Comparison of ENCODE assay signal across 8 mouse cellular contexts in genomic region chr1:80213826-80214225, GRCm38 (mm10). TPM values are rescaled to one million over a fixed set of nuclear protein-coding genes. Genes with fewer than 3 reads are reported as not detected.
A peak's percentile ranks its signal among the peaks of the same experiment; 100 is the strongest.
DNase-seq lines count a peak whose midpoint lies in the region; ATAC-seq lines count a peak whose summit lies in the region.
"Had no signal": no experiment of that assay in that cellular context is flagged by ENCODE, and none has a peak within 500 bp of the region (broad histone marks: within the 10 kb centered on the region; RNA-seq: fewer than 3 reads in every experiment).

No protein-coding gene starts in this region.

- no peaks in the 10 kb centered on the region for H3K27me3 ChIP-seq in midbrain, embryonic 16.5 days (ENCODE audit: control insufficient read depth, insufficient read depth, low read depth, low read length)
- H3K27me3 ChIP-seq: liver, embryonic 15.5 days had no signal

- H3K4me1 ChIP-seq in midbrain, embryonic 16.5 days (ENCODE audit: control insufficient read depth, insufficient read depth, low read length), result no peaks in the 10 kb centered on the region
- H3K4me1 ChIP-seq: liver, embryonic 15.5 days had no signal

- H3K27ac ChIP-seq in midbrain, embryonic 16.5 days (ENCODE audit: low read length), result no peak overlapping the region
- H3K27ac ChIP-seq: liver, embryonic 15.5 days had no signal

- ATAC-seq in granulocyte monocyte progenitor cell, adult 5-6 weeks (replicated peaks; ENCODE audit: poor library complexity, severe bottlenecking), result peak; percentile 82
- ATAC-seq in midbrain, embryonic 16.5 days, result no peak

- peak; percentile 20 to 22 for DNase-seq in spleen, postnatal 36 days (ENCODE audit: low spot score in 2 of 2)
- no peak for DNase-seq in spleen, postnatal 4 days (ENCODE audit: low spot score in 2 of 2)
- peak; percentile 13 to 28 for DNase-seq in kidney, postnatal 36 days
- peak; percentile 11 for DNase-seq in thymus, postnatal 25 days
- no peak for DNase-seq in spleen, adult 18-20 months

- no peak overlapping the region for H3K4me2 ChIP-seq in midbrain, embryonic 16.5 days (ENCODE audit: low read length)
- H3K4me2 ChIP-seq: liver, embryonic 15.5 days had no signal

- H3K4me3 ChIP-seq in midbrain, embryonic 16.5 days (ENCODE audit: low read depth, low read length), result no peak overlapping the region
- H3K4me3 ChIP-seq: liver, embryonic 15.5 days had no signal

- 82% methylated on average over 9 of the region's 9 CpGs for WGBS in midbrain, embryonic 16.5 days

- H3K36me3 ChIP-seq in midbrain, embryonic 16.5 days (ENCODE audit: control insufficient read depth, insufficient read depth, low read length), result no peaks in the 10 kb centered on the region
- H3K36me3 ChIP-seq: liver, embryonic 15.5 days had no signal

- no peaks in the 10 kb centered on the region for H3K9me3 ChIP-seq in midbrain, embryonic 16.5 days (replicated peaks; ENCODE audit: control insufficient read depth, low read length, poor library complexity, severe bottlenecking)
- H3K9me3 ChIP-seq: liver, embryonic 15.5 days had no signal

- no peak overlapping the region for H3K9ac ChIP-seq in midbrain, embryonic 16.5 days (ENCODE audit: low read depth, low read length)
- H3K9ac ChIP-seq: liver, embryonic 15.5 days had no signal

RNA-seq across cellular contexts. Expression of gene Fam124b, which starts 4.4 kb away (rescaled TPM):
- total RNA-seq in granulocyte monocyte progenitor cell, adult 5-6 weeks (2014; fragmentation: Nextera tagmentation), result not detected in 2 replicates
- total RNA-seq in granulocyte monocyte progenitor cell, adult 5-6 weeks (2017), result not detected in 2 replicates
- 0.58 and 0.63 TPM in 2 replicates for polyA plus RNA-seq in midbrain, embryonic 16.5 days (2015; fragmentation: Nextera tagmentation; extraction: Ambion mirVana)
- polyA plus RNA-seq: liver, embryonic 15.5 days had no signal

Comparison
In these comparisons a context has a peak if more than half of its experiments do, and no peak if none do; other contexts are left out.
1. DNase-seq: peak in spleen, postnatal 36 days (2 of 2), kidney, postnatal 36 days (2 of 2) and thymus, postnatal 25 days (single experiment); none in spleen, postnatal 4 days (0 of 2) and spleen, adult 18-20 months (0 of 2).